Mouse (Mus musculus): ENCODE measurements at regions not wholly inside any gene's neighbourhood (a gene's known extent, or its start where the extent isn't known, plus 50 kb on each side); places are given as distances from the start of the nearest gene placed in this dataset.

GRCm38 (mm10) chr11:45178036-45178435 lies 560.9 kb downstream of the Ebf1 start:
- no peak for ATAC-seq (ENCODE audit: low FRiP score, low read depth)
- Histone ChIP-seq H3K27me3 (no peaks in the 10 kb centered on the region), H3K4me3 (no peak overlapping the region), H3K9ac (no peak overlapping the region), H3K4me2 (no peak overlapping the region), H3K27ac (replicated peaks) (no peak overlapping the region), H3K36me3 (no peaks in the 10 kb centered on the region), H3K4me1 (replicated peaks) (no peaks in the 10 kb centered on the region), H3K9me3 (no peaks in the 10 kb centered on the region)
- 88% methylated on average over 7 of the region's 7 CpGs for WGBS

GRCm38 (mm10) chr11:45179019-45179418 lies 561.9 kb downstream of the Ebf1 start:
- no peak overlapping the region for H3K4me3 ChIP-seq
- WGBS, result 100% methylated on average over 1 of the region's 1 CpGs
- H3K36me3 ChIP-seq, result no peaks in the 10 kb centered on the region
- ATAC-seq (ENCODE audit: low FRiP score, low read depth), result no peak
- no peak overlapping the region for H3K9ac ChIP-seq
- H3K27ac ChIP-seq (replicated peaks), result no peak overlapping the region
- no peaks in the 10 kb centered on the region for H3K9me3 ChIP-seq
- no peaks in the 10 kb centered on the region for H3K4me1 ChIP-seq (replicated peaks)
- no peaks in the 10 kb centered on the region for H3K27me3 ChIP-seq
- no peak overlapping the region for H3K4me2 ChIP-seq

GRCm38 (mm10) chr11:45190601-45191370 lies 573.7 kb downstream of the Ebf1 start:
- H3K27me3 ChIP-seq, result no peaks in the 10 kb centered on the region
- ATAC-seq (ENCODE audit: low FRiP score, low read depth), result no peak; the same call in 1 of the 2 replicates
- H3K36me3 ChIP-seq, result no peaks in the 10 kb centered on the region
- 49% methylated on average over 14 of the region's 14 CpGs for WGBS
- no peaks in the 10 kb centered on the region for H3K9me3 ChIP-seq
- no peak overlapping the region for H3K4me3 ChIP-seq
- H3K9ac ChIP-seq, result no peak overlapping the region
- H3K27ac ChIP-seq (replicated peaks), result 0 out of 2 replicates have a peak overlapping the region, but pooled peaks have one; percentile 2
- H3K4me2 ChIP-seq, result no peak overlapping the region
- H3K4me1 ChIP-seq (replicated peaks), result peaks cover 12% of the 10 kb centered on the region

GRCm38 (mm10) chr11:45191392-45192189 lies 574.5 kb downstream of the Ebf1 start:
- Histone ChIP-seq H3K4me2 (no peak overlapping the region), H3K27ac (replicated peaks) (0 out of 2 replicates have a peak overlapping the region, but pooled peaks have one; percentile 2), H3K27me3 (no peaks in the 10 kb centered on the region), H3K4me1 (replicated peaks) (peaks cover 12% of the 10 kb centered on the region), H3K36me3 (no peaks in the 10 kb centered on the region), H3K4me3 (no peak overlapping the region), H3K9ac (no peak overlapping the region), H3K9me3 (no peaks in the 10 kb centered on the region)
- ATAC-seq (ENCODE audit: low FRiP score, low read depth), result no peak
- 48% methylated on average over 12 of the region's 12 CpGs for WGBS

- Histone ChIP-seq H3K4me1 (replicated peaks) (peaks cover 12% of the 10 kb centered on the region), H3K9me3 (no peaks in the 10 kb centered on the region), H3K4me3 (no peak overlapping the region), H3K27ac (replicated peaks) (no peak overlapping the region), H3K9ac (no peak overlapping the region), H3K36me3 (no peaks in the 10 kb centered on the region), H3K4me2 (no peak overlapping the region), H3K27me3 (no peaks in the 10 kb centered on the region)
- 84% methylated on average over 5 of the region's 5 CpGs for WGBS
- ATAC-seq (ENCODE audit: low FRiP score, low read depth), result no peak
Observed at GRCm38 (mm10) chr11:45193319-45193718, 576.2 kb downstream of the Ebf1 start.

- Histone ChIP-seq H3K4me3 (no peak overlapping the region), H3K27me3 (no peaks in the 10 kb centered on the region), H3K4me1 (replicated peaks) (no peaks in the 10 kb centered on the region), H3K9ac (no peak overlapping the region), H3K27ac (replicated peaks) (no peak overlapping the region), H3K4me2 (no peak overlapping the region), H3K9me3 (no peaks in the 10 kb centered on the region), H3K36me3 (no peaks in the 10 kb centered on the region)
- no peak for ATAC-seq (ENCODE audit: low FRiP score, low read depth)
- WGBS, result 86% methylated on average over 4 of the region's 4 CpGs
Observed at GRCm38 (mm10) chr11:45199520-45199919, 582.4 kb downstream of the Ebf1 start.

- H3K4me2 ChIP-seq, result no peak overlapping the region
- no peaks in the 10 kb centered on the region for H3K36me3 ChIP-seq
- no peak overlapping the region for H3K27ac ChIP-seq (replicated peaks)
- no peak for ATAC-seq (ENCODE audit: low FRiP score, low read depth)
- H3K9ac ChIP-seq, result no peak overlapping the region
- H3K9me3 ChIP-seq, result no peaks in the 10 kb centered on the region
- H3K4me3 ChIP-seq, result no peak overlapping the region
- no peaks in the 10 kb centered on the region for H3K27me3 ChIP-seq
- 85% methylated on average over 9 of the region's 9 CpGs for WGBS
- no peaks in the 10 kb centered on the region for H3K4me1 ChIP-seq (replicated peaks)
Observed at GRCm38 (mm10) chr11:45200714-45201405, 583.7 kb downstream of the Ebf1 start.

- 74% methylated on average over 5 of the region's 5 CpGs for WGBS
- H3K36me3 ChIP-seq, result no peaks in the 10 kb centered on the region
- ATAC-seq (ENCODE audit: low FRiP score, low read depth), result no peak
- no peak overlapping the region for H3K27ac ChIP-seq (replicated peaks)
- no peaks in the 10 kb centered on the region for H3K27me3 ChIP-seq
- no peak overlapping the region for H3K4me3 ChIP-seq
- H3K4me1 ChIP-seq (replicated peaks), result no peaks in the 10 kb centered on the region
- H3K4me2 ChIP-seq, result no peak overlapping the region
- no peak overlapping the region for H3K9ac ChIP-seq
- no peaks in the 10 kb centered on the region for H3K9me3 ChIP-seq
Observed at GRCm38 (mm10) chr11:45203446-45203845, 586.3 kb downstream of the Ebf1 start.

GRCm38 (mm10) chr11:45206611-45207525 lies 589.8 kb downstream of the Ebf1 start:
- Histone ChIP-seq H3K4me1 (replicated peaks) (no peaks in the 10 kb centered on the region), H3K9ac (no peak overlapping the region), H3K4me2 (no peak overlapping the region), H3K27me3 (no peaks in the 10 kb centered on the region), H3K9me3 (no peaks in the 10 kb centered on the region), H3K4me3 (no peak overlapping the region), H3K27ac (replicated peaks) (no peak overlapping the region), H3K36me3 (no peaks in the 10 kb centered on the region)
- WGBS, result 77% methylated on average over 8 of the region's 8 CpGs
- no peak for ATAC-seq (ENCODE audit: low FRiP score, low read depth)

GRCm38 (mm10) chr11:45214096-45214495 lies 597.0 kb downstream of the Ebf1 start:
- no peak overlapping the region for H3K9ac ChIP-seq
- 85% methylated on average over 1 of the region's 1 CpGs for WGBS
- ATAC-seq (ENCODE audit: low FRiP score, low read depth), result no peak
- H3K4me3 ChIP-seq, result no peak overlapping the region
- no peaks in the 10 kb centered on the region for H3K4me1 ChIP-seq (replicated peaks)
- H3K36me3 ChIP-seq, result no peaks in the 10 kb centered on the region
- no peak overlapping the region for H3K4me2 ChIP-seq
- no peaks in the 10 kb centered on the region for H3K27me3 ChIP-seq
- no peak overlapping the region for H3K27ac ChIP-seq (replicated peaks)
- H3K9me3 ChIP-seq, result no peaks in the 10 kb centered on the region

- WGBS, result 77% methylated on average over 3 of the region's 3 CpGs
- no peaks in the 10 kb centered on the region for H3K36me3 ChIP-seq
- no peak overlapping the region for H3K4me2 ChIP-seq
- H3K4me3 ChIP-seq, result no peak overlapping the region
- no peaks in the 10 kb centered on the region for H3K27me3 ChIP-seq
- no peak for ATAC-seq (ENCODE audit: low FRiP score, low read depth)
- no peaks in the 10 kb centered on the region for H3K4me1 ChIP-seq (replicated peaks)
- H3K9me3 ChIP-seq, result no peaks in the 10 kb centered on the region
- H3K9ac ChIP-seq, result no peak overlapping the region
- H3K27ac ChIP-seq (replicated peaks), result no peak overlapping the region
Observed at GRCm38 (mm10) chr11:45216942-45217474, 599.9 kb downstream of the Ebf1 start.

Data from hindbrain, embryonic 15.5 days (tissue).